In the genomic region with DNA sequence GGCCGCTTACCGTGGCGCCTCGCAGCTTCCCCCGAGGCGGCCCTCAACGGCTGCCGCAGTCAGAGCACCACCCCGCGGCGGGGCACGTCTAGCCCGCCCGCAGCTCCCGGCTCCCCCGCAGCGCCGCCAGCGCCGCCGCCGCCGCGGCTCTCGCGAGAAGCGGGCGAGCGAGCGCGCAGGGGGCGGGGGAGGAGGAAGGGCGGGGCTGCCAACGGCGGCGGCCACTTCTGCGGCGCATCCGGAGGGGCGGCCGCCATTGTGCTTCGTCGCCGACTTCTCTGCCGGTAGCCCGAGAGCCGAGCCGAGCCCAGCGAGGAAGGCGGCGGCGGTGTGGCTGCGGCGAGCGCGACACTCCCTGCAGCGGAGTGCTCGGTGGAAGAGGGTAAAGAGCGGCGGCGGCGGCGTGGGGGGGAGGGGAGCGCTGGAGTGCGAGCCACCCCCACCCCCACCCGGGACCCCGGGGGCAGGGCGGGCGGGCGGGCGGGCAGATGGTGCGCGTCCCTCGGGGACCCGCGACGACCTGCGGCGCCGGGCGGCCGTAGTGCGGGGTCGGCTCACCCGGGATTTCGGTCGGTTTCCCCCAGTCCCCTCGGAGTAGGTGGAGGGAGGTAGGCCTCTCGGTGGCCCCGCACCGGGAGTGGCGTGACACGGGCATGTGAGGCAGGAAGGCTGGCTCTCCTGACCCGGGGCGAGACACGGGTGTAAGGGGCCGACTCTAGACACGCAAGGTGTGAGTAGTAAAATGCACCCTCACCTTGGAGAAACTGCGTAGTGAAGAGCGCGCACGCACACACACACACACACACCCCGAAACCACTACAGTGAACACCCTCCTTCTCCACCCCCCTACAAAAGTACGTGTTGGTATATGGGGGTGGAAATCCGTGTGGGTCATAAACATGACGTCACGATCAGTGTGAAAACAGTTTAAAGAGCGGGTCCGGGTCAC, we compare ENCODE assay signal across 8 mouse cellular contexts. TPM values are rescaled to one million over a fixed set of nuclear protein-coding genes. Genes with fewer than 3 reads are reported as not detected.
DNase-seq lines count a peak whose midpoint lies in the region; ATAC-seq and TF ChIP-seq lines count a peak whose summit lies in the region.

Baz2b (minus strand) TSS at position 137 of the 949 bp plus-strand sequence.
March7 (plus strand) TSS at position 185 of the 949 bp plus-strand sequence.

- WGBS in heart, embryonic 12.5 days: under 1% methylated on average over 75 of the region's 109 CpGs
- under 1% methylated on average over 78 of the region's 109 CpGs for WGBS in kidney, postnatal 0 days
- WGBS in liver, adult 2 months: under 1% methylated on average over 72 of the region's 109 CpGs

- ATAC-seq in erythroid progenitor cell, adult 5-6 weeks (replicated peaks; ENCODE audit: low FRiP score, poor library complexity, severe bottlenecking): peak; percentile 82
- ATAC-seq in heart, embryonic 12.5 days (ENCODE audit: insufficient number of reproducible peaks, low FRiP score): peak; percentile 96
- peak; percentile 94 for ATAC-seq in kidney, postnatal 0 days (replicated peaks; ENCODE audit: low FRiP score, low read depth)
- peak; percentile 66 for ATAC-seq in monocyte, adult 5-6 weeks (replicated peaks; ENCODE audit: insufficient number of reproducible peaks, low FRiP score, low TSS enrichment, poor library complexity, severe bottlenecking)

- peak within 1 kb of the TSS; percentile 100 for H3K9ac ChIP-seq in heart, embryonic 12.5 days
- H3K9ac ChIP-seq in kidney, postnatal 0 days (ENCODE audit: low read depth, low read length): peak within 1 kb of the TSS; percentile 99
- peak within 1 kb of the TSS; percentile 100 for H3K9ac ChIP-seq in liver, adult 2 months (ENCODE audit: low read depth, low read length)

- peaks cover 28% of the 10 kb centered on the region for H3K79me2 ChIP-seq in liver, adult 2 months (ENCODE audit: control insufficient read depth, insufficient read depth, low read length)

- H3K27ac ChIP-seq in brown adipose tissue, adult 24 weeks (replicated peaks; ENCODE audit: low read depth, low read length): peak within 1 kb of the TSS; percentile 95
- H3K27ac ChIP-seq in heart, embryonic 12.5 days (ENCODE audit: poor library complexity, severe bottlenecking): peak within 1 kb of the TSS; percentile 86
- peak within 1 kb of the TSS; percentile 93 for H3K27ac ChIP-seq in kidney, postnatal 0 days
- H3K27ac ChIP-seq in liver, adult 2 months (replicated peaks; ENCODE audit: insufficient read depth, low read depth, low read length): peak within 1 kb of the TSS; percentile 87

- H3K9me3 ChIP-seq in heart, embryonic 12.5 days (replicated peaks): no peaks in the 10 kb centered on the region
- H3K9me3 ChIP-seq in kidney, postnatal 0 days (replicated peaks; ENCODE audit: low read length): no peaks in the 10 kb centered on the region

- peak; percentile 94 for DNase-seq in CD4-positive helper T cell, adult 2 months (ENCODE audit: low read depth, low spot score)
- DNase-seq in kidney, postnatal 0 days (ENCODE audit: low spot score): peak; percentile 89
- DNase-seq in liver, adult 2 months (ENCODE audit: extremely low read depth, low read depth, low spot score): peak; percentile 45
- peak; percentile 88 to 89 for DNase-seq in spleen, postnatal 36 days (ENCODE audit: low spot score in 2 of 2)

- peak within 1 kb of the TSS; percentile 83 for H3K4me2 ChIP-seq in heart, embryonic 12.5 days
- H3K4me2 ChIP-seq in kidney, postnatal 0 days (ENCODE audit: low read length): peak within 1 kb of the TSS; percentile 69

- H3K4me1 ChIP-seq in brown adipose tissue, adult 24 weeks (ENCODE audit: control insufficient read depth, insufficient read depth, insufficient read length, low read length): peaks cover 17% of the 10 kb centered on the region
- H3K4me1 ChIP-seq in heart, embryonic 12.5 days (replicated peaks): peaks cover 35% of the 10 kb centered on the region
- H3K4me1 ChIP-seq in kidney, postnatal 0 days (replicated peaks; ENCODE audit: insufficient read depth, low read length): peaks cover 9% of the 10 kb centered on the region
- peaks cover 17% of the 10 kb centered on the region for H3K4me1 ChIP-seq in liver, adult 2 months (ENCODE audit: control insufficient read depth, insufficient read depth, low read length)

- TF ChIP-seq CTCF in kidney, postnatal 0 days (IDR thresholded peaks at IDR 0.05; ENCODE audit: low read depth): peak; percentile 35; the same call in 1 of the 2 replicates
- peak; percentile 43; the same call in 1 of the 2 replicates for TF ChIP-seq CTCF in liver, adult 2 months (IDR thresholded peaks at IDR 0.05; ENCODE audit: low read depth, low read length)

- peaks cover 20% of the 10 kb centered on the region for H3K36me3 ChIP-seq in heart, embryonic 12.5 days
- H3K36me3 ChIP-seq in kidney, postnatal 0 days (ENCODE audit: insufficient read depth, low read length): peaks cover 17% of the 10 kb centered on the region
- H3K36me3 ChIP-seq in liver, adult 2 months (ENCODE audit: control insufficient read depth, insufficient read depth, low read length): peaks cover 2% of the 10 kb centered on the region; the same call in 1 of the 2 replicates

- TF ChIP-seq POLR2A in liver, adult 2 months (IDR thresholded peaks at IDR 0.05; ENCODE audit: extremely low read depth, insufficient read depth, low read length): peak; percentile 64; the same call in 1 of the 2 replicates

- no peaks in the 10 kb centered on the region for H3K27me3 ChIP-seq in heart, embryonic 12.5 days (replicated peaks)
- H3K27me3 ChIP-seq in kidney, postnatal 0 days (ENCODE audit: insufficient read depth, low read length): no peaks in the 10 kb centered on the region
- H3K27me3 ChIP-seq in liver, adult 2 months (ENCODE audit: control insufficient read depth, insufficient read depth, low read length): no peaks in the 10 kb centered on the region

- H3K4me3 ChIP-seq in brown adipose tissue, adult 24 weeks (ENCODE audit: insufficient read depth, low read depth, low read length): peak within 1 kb of the TSS; percentile 100
- H3K4me3 ChIP-seq in heart, embryonic 12.5 days: peak within 1 kb of the TSS; percentile 100
- peak within 1 kb of the TSS; percentile 88 for H3K4me3 ChIP-seq in kidney, postnatal 0 days (replicated peaks; ENCODE audit: low read depth, low read length)
- H3K4me3 ChIP-seq in liver, adult 2 months (ENCODE audit: insufficient read depth, low read depth, low read length): peak within 1 kb of the TSS; percentile 100

RNA-seq across cellular contexts. Expression of gene Baz2b, which starts in this region (rescaled TPM):
- 27.7 and 59.0 TPM in 2 replicates for polyA plus RNA-seq in brown adipose tissue, adult 24 weeks (2012; ENCODE audit: insufficient read depth, insufficient read length, missing spikeins)
- total RNA-seq in erythroid progenitor cell, adult 5-6 weeks (2015; ENCODE audit: low replicate concordance): 80.9 and 81.4 TPM in 2 replicates
- 104 and 118 TPM in 2 replicates for total RNA-seq in erythroid progenitor cell, adult 5-6 weeks (2017; ENCODE audit: low replicate concordance)
- polyA plus RNA-seq in heart, embryonic 12.5 days (2016; fragmentation: Nextera tagmentation; extraction: Ambion mirVana): 54.8 and 55.9 TPM in 2 replicates
- 51.7 and 53.9 TPM in 2 replicates for polyA plus RNA-seq in kidney, postnatal 0 days (2015; fragmentation: Nextera tagmentation; extraction: Ambion mirVana)
- 23.0 and 23.5 TPM in 2 replicates for total RNA-seq in liver, adult 2 months (2014; rRNA removed)
- 2.9 and 4.8 TPM in 2 replicates for polyA plus RNA-seq in liver, adult 2 months (2012; rRNA removed)
- 125 to 210 TPM (median 148 TPM) in 3 replicates for total RNA-seq in monocyte, adult 5-6 weeks (2017)

RNA-seq across cellular contexts. Expression of gene March7, which starts in this region (rescaled TPM):
- 23.8 and 24.4 TPM in 2 replicates for polyA plus RNA-seq in brown adipose tissue, adult 24 weeks (2012; ENCODE audit: insufficient read depth, insufficient read length, missing spikeins)
- 65.2 and 68.7 TPM in 2 replicates for total RNA-seq in erythroid progenitor cell, adult 5-6 weeks (2015; ENCODE audit: low replicate concordance)
- 43.3 and 67.9 TPM in 2 replicates for total RNA-seq in erythroid progenitor cell, adult 5-6 weeks (2017; ENCODE audit: low replicate concordance)
- 71.1 and 76.6 TPM in 2 replicates for polyA plus RNA-seq in heart, embryonic 12.5 days (2016; fragmentation: Nextera tagmentation; extraction: Ambion mirVana)
- polyA plus RNA-seq in kidney, postnatal 0 days (2015; fragmentation: Nextera tagmentation; extraction: Ambion mirVana): 60.3 and 64.3 TPM in 2 replicates
- total RNA-seq in liver, adult 2 months (2014; rRNA removed): 31.5 and 37.6 TPM in 2 replicates
- polyA plus RNA-seq in liver, adult 2 months (2012; rRNA removed): 4.1 and 4.7 TPM in 2 replicates
- total RNA-seq in monocyte, adult 5-6 weeks (2017): 234 to 384 TPM (median 306 TPM) in 3 replicates

Comparison
In these comparisons a context has a peak if more than half of its experiments do, and no peak if none do; other contexts are left out.
1. Peak in every context shown above with its lines: DNase-seq, ATAC-seq, H3K4me3 ChIP-seq and H3K27ac ChIP-seq.